Mouse (Mus musculus) liver, embryonic 16.5 days (tissue): ENCODE data around the gene Gstm6. TPM values are rescaled to one million over a fixed set of nuclear protein-coding genes. Genes with fewer than 3 reads are reported as not detected.
A peak's percentile ranks its signal among the peaks of the same experiment; 100 is the strongest.
"Not testable (repeated sequence)": the region's sequence is repeated elsewhere in the genome, so short reads cannot be mapped to it uniquely, and the experiment has no call there.

ENCODE experiments used
- ATAC-seq: fragments of 200-750 bp; cut with Nextera tagmentation; 2 replicates; pipeline ENCODE4 v1.8.0; 2017; ENCODE audit warnings: low read depth, mild to moderate bottlenecking, moderate number of reproducible peaks, moderate library complexity
- H3K27ac ChIP-seq: fragments of 300-500 bp; sonication (generic); 2 replicates; pipeline ENCODE4 v1.5.1; 2014; ENCODE audit warnings: mild to moderate bottlenecking, low read length
- H3K27me3 ChIP-seq: fragments of 300-500 bp; sonication (generic); 2 replicates; pipeline ENCODE4 v1.6.1; 2014; ENCODE audit warnings: low read depth, low read length, mixed read lengths; ENCODE audit not compliant: control insufficient read depth, insufficient read depth
- H3K36me3 ChIP-seq: fragments of 300-500 bp; sonication (generic); 2 replicates; pipeline ENCODE4 v1.6.1; 2014; ENCODE audit warnings: mild to moderate bottlenecking; ENCODE audit not compliant: control insufficient read depth, insufficient read depth
- H3K4me1 ChIP-seq: fragments of 300-500 bp; sonication (generic); 2 replicates; pipeline ENCODE4 v1.6.1; 2014; ENCODE audit warnings: low read depth, low read length, mixed read lengths; ENCODE audit not compliant: control insufficient read depth
- H3K4me2 ChIP-seq: fragments of 300-500 bp; sonication (generic); 2 replicates; pipeline ENCODE4 v1.6.1; 2014; ENCODE audit warnings: low read depth, low read length, mixed read lengths
- H3K4me3 ChIP-seq: fragments of 300-500 bp; sonication (generic); 2 replicates; pipeline ENCODE4 v1.5.1; 2014; ENCODE audit warnings: low read depth, mild to moderate bottlenecking, low read length
- H3K9ac ChIP-seq: fragments of 300-500 bp; sonication (generic); 2 replicates; pipeline ENCODE4 v1.6.1; 2014; ENCODE audit warnings: low read depth, low read length
- H3K9me3 ChIP-seq: fragments of 300-500 bp; sonication (generic); replicated peaks from 2 replicates; pipeline ENCODE4 v1.6.1; 2016; ENCODE audit warnings: low read length; ENCODE audit not compliant: control insufficient read depth
- WGBS: fragments of 180-500 bp; shearing (Covaris S2); extraction: QIAGEN DNeasy Blood & Tissue Kit; methylation state at CpG from one replicate; pipeline ENCODE4 v1.1.7; 2014; ENCODE audit not compliant: insufficient replicate concordance; 5-methylcytosine and 5-hydroxymethylcytosine counted together
- polyA plus RNA-seq: library from polyadenylated mRNA; unstranded; fragments of >200 nt; fragmentation: Nextera tagmentation; extraction: Ambion mirVana; gene quantifications from 2 replicates; pipeline ENCODE4 v1.2.1, GENCODE M21; 2015

The Gstm6 gene
- polyA plus RNA-seq, 1 experiment from 2014 or later = 21.3 TPM

DNA sequence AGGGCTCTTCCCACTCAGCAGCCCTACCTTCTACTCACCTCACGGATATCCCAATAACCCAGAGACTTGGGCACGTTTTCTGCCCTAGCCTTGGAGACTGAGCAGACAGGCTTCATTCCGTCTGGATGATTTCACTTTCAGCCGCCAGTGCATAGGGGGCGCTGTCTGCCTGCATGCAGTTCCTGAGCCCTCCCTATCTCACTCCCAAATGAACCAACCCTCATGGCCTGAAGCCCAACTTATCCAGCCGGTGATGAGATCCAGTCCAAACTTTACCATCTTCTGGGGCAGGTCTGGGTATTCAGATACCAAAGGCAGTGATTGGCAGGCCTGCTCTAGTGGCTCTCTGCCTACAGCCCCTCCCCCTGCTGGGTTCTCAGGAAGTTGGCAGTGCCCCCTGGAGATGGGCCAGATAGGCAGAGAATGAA, 9.8 kb upstream of the Gstm6 start:
- no peak overlapping the region for H3K4me3 ChIP-seq
- no peak overlapping the region for H3K27ac ChIP-seq
- H3K27me3 ChIP-seq = no peaks in the 10 kb centered on the region
- no peaks in the 10 kb centered on the region for H3K36me3 ChIP-seq
- no peak overlapping the region for H3K4me2 ChIP-seq
- ATAC-seq = peak; percentile 32
- H3K9ac ChIP-seq = no peak overlapping the region
- H3K9me3 ChIP-seq = no peaks in the 10 kb centered on the region
- H3K4me1 ChIP-seq = no peaks in the 10 kb centered on the region; the same call in 1 of the 2 replicates
- 13% methylated on average over 6 of the region's 6 CpGs for WGBS

DNA sequence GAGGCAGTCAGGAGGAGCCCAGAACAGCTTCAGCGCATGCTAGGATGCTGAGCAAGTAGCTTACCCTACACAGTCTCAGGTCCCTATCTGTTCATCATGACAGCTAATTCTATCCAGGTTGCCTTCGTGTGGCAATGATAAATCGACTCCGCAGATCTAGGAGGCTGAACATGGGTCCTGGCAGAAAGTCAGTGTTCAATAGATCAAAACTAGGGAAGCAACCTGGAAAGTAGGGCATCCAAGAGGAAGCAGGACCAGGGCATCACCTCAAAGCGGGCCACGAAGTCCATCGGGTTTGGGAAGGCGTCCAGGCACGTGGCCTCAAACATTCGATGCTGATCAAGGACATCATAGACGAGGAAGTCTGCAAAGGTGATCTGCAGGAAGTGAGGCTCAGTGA, 7.0 kb upstream of the Gstm6 start:
- ATAC-seq = no peak
- no peaks in the 10 kb centered on the region for H3K9me3 ChIP-seq
- H3K4me3 ChIP-seq = no peak overlapping the region
- 59% methylated on average over 11 of the region's 11 CpGs for WGBS
- no peak overlapping the region for H3K27ac ChIP-seq
- no peak overlapping the region for H3K4me2 ChIP-seq
- H3K4me1 ChIP-seq = no peaks in the 10 kb centered on the region; the same call in 1 of the 2 replicates
- H3K27me3 ChIP-seq = no peaks in the 10 kb centered on the region
- H3K36me3 ChIP-seq = no peaks in the 10 kb centered on the region
- no peak overlapping the region for H3K9ac ChIP-seq

DNA sequence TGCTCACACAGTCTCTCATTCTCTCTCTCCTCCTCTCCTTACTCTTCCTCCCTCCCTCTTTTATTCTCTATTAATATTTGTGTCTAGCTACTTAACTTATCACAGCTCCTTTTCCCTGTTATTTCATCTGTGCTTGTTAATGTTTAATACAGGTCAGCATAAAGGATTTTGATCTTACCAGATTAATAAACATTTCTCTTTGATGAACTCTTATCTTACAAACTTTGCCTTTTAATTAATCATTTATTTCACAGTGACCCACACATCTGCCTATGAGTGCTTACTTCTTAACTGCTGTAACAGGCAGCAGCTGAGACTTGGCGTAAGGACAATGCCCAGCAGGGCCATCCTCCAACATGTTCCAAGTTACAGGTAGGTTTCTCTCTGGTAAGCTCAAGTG, 5.9 kb upstream of the Gstm6 start:
- 73% methylated on average over 1 of the region's 1 CpGs for WGBS
- H3K9ac ChIP-seq, H3K27me3 ChIP-seq, H3K4me2 ChIP-seq, H3K4me3 ChIP-seq, H3K27ac ChIP-seq, ATAC-seq, H3K9me3 ChIP-seq, H3K36me3 ChIP-seq, H3K4me1 ChIP-seq: not testable (repeated sequence)

DNA sequence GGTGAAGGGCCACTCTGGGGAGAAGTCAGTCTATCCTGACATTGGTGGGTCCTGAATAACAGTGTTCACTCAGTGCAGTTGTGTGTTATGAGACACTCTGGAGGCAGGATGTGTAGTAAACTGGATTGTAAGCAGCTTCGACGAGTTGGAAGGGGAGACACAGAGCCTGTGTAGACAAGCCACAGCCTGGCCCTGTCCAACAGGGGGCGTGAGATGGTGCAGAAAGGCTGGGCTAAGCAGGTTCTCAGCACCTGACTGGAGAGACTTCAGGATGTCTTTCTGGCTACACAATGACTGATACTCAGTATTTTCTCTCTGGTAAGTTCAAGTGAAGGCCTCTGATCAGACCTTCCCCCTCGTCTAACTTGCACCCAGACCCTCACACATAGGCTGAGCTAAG, 2.2 kb upstream of the Gstm6 start:
- Histone ChIP-seq H3K27ac (no peak overlapping the region), H3K36me3 (no peaks in the 10 kb centered on the region), H3K9ac (no peak overlapping the region), H3K4me3 (no peak overlapping the region), H3K9me3 (no peaks in the 10 kb centered on the region), H3K27me3 (no peaks in the 10 kb centered on the region), H3K4me1 (no peaks in the 10 kb centered on the region), H3K4me2 (no peak overlapping the region)
- WGBS = 37% methylated on average over 4 of the region's 4 CpGs
- no peak for ATAC-seq

DNA sequence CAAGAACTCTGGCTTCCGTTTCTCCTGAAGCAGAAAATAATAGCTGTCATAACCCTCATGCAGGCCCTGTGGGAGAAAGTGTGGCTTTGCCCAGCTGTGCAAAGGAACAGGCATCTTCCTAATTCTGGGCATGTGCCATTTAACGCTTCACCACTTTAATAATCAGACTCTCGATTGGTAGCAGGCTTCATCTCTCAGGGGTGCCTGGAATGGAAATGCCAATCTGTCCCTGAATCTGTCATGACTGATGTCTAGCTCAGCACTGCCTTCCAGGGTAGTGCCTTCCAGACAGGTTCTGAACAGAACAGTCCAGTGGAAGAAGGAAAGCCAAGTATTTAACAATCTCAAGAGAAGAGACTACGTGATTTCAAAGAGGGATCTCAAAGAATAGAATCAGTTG, 2.3 kb downstream of the Gstm6 start:
- no peaks in the 10 kb centered on the region for H3K9me3 ChIP-seq
- ATAC-seq = no peak
- no peaks in the 10 kb centered on the region; the same call in 1 of the 2 replicates for H3K4me1 ChIP-seq
- no peaks in the 10 kb centered on the region for H3K36me3 ChIP-seq
- no peak overlapping the region for H3K4me3 ChIP-seq
- H3K9ac ChIP-seq = no peak overlapping the region
- no peak overlapping the region for H3K4me2 ChIP-seq
- H3K27ac ChIP-seq = no peak overlapping the region
- H3K27me3 ChIP-seq = no peaks in the 10 kb centered on the region
- WGBS = 63% methylated on average over 4 of the region's 4 CpGs

- no peak overlapping the region for H3K27ac ChIP-seq
- H3K4me3 ChIP-seq = no peak overlapping the region
- no peaks in the 10 kb centered on the region; the same call in 1 of the 2 replicates for H3K4me1 ChIP-seq
- H3K9me3 ChIP-seq = no peaks in the 10 kb centered on the region
- no peaks in the 10 kb centered on the region for H3K36me3 ChIP-seq
- H3K4me2 ChIP-seq = no peak overlapping the region
- ATAC-seq = no peak
- H3K9ac ChIP-seq = no peak overlapping the region
- H3K27me3 ChIP-seq = no peaks in the 10 kb centered on the region
- WGBS = 56% methylated on average over 7 of the region's 7 CpGs
Measured at GRCm38 (mm10) chr3:107940524-107940923, 3.0 kb downstream of the Gstm6 start.

GRCm38 (mm10) chr3:107939830-107940229, 3.7 kb downstream of the Gstm6 start:
- ATAC-seq = no peak
- no peak overlapping the region for H3K4me2 ChIP-seq
- H3K9ac ChIP-seq = no peak overlapping the region

GRCm38 (mm10) chr3:107939403-107939802, 4.1 kb downstream of the Gstm6 start:
- no peak for ATAC-seq
- no peaks in the 10 kb centered on the region for H3K9me3 ChIP-seq

More at GRCm38 (mm10) chr3:107939830-107940229, 3.7 kb downstream of the Gstm6 start:
- no peaks in the 10 kb centered on the region for H3K36me3 ChIP-seq
- no peaks in the 10 kb centered on the region for H3K27me3 ChIP-seq
- 46% methylated on average over 4 of the region's 4 CpGs for WGBS
- no peaks in the 10 kb centered on the region for H3K9me3 ChIP-seq
- H3K4me1 ChIP-seq = no peaks in the 10 kb centered on the region; the same call in 1 of the 2 replicates
- H3K4me3 ChIP-seq = no peak overlapping the region
- no peak overlapping the region for H3K27ac ChIP-seq

GRCm38 (mm10) chr3:107935888-107936287, 7.7 kb downstream of the Gstm6 start:
- H3K27me3 ChIP-seq = no peaks in the 10 kb centered on the region
- H3K9ac ChIP-seq = no peak overlapping the region
- H3K27ac ChIP-seq = no peak overlapping the region
- WGBS = 15% methylated on average over 3 of the region's 3 CpGs
- no peaks in the 10 kb centered on the region for H3K9me3 ChIP-seq
- no peak for ATAC-seq
- no peak overlapping the region for H3K4me2 ChIP-seq
- no peaks in the 10 kb centered on the region for H3K36me3 ChIP-seq
- no peaks in the 10 kb centered on the region; the same call in none of the 2 replicates for H3K4me1 ChIP-seq
- no peak overlapping the region for H3K4me3 ChIP-seq

More at GRCm38 (mm10) chr3:107939403-107939802, 4.1 kb downstream of the Gstm6 start:
- H3K4me3 ChIP-seq = no peak overlapping the region
- no peaks in the 10 kb centered on the region for H3K36me3 ChIP-seq
- H3K9ac ChIP-seq = no peak overlapping the region
- no peaks in the 10 kb centered on the region for H3K27me3 ChIP-seq
- 24% methylated on average over 3 of the region's 3 CpGs for whole genome bisulfite sequencing
- no peak overlapping the region for H3K4me2 ChIP-seq
- H3K27ac ChIP-seq = no peak overlapping the region
- no peaks in the 10 kb centered on the region; the same call in 1 of the 2 replicates for H3K4me1 ChIP-seq
